Mouse (Mus musculus): Measurements from ENCODE around the gene Ces2b. TPM values are rescaled to one million over a fixed set of nuclear protein-coding genes. Genes with fewer than 3 reads are reported as not detected.

Gene Ces2b
- polyA plus RNA-seq (2012; ENCODE audit: low replicate concordance) = not detected in 2 replicates

GRCm38 (mm10) chr8:104831440-104831839, at the start of gene Ces2b:
TSS of gene Ces2b (plus strand) at chr8:104831572.

GRCm38 (mm10) chr8:104846831-104847230, 15.5 kb downstream of the Ces2b start, which contains the start of gene Ces2c:
TSS of gene Ces2c (plus strand) at chr8:104847068.

Other genes with a start within 250 kb of the Ces2b start
- 2.3 and 2.8 TPM in 2 replicates for gene Pdp2, start 240.1 kb upstream of the Ces2b start, polyA plus RNA-seq (2012; ENCODE audit: low replicate concordance)
- gene Cdh16, start 207.2 kb upstream of the Ces2b start, polyA plus RNA-seq (2012; ENCODE audit: low replicate concordance) = 0.12 TPM in 1 of 2 replicates, not detected in the other
- 10.3 and 25.2 TPM in 2 replicates for gene Rrad, start 200.2 kb upstream of the Ces2b start, polyA plus RNA-seq (2012; ENCODE audit: low replicate concordance)
- gene Ciao2b, start 189.6 kb upstream of the Ces2b start, polyA plus RNA-seq (2012; ENCODE audit: low replicate concordance) = 47.5 and 69.7 TPM in 2 replicates
- gene Ces2a, start 97.6 kb upstream of the Ces2b start, polyA plus RNA-seq (2012; ENCODE audit: low replicate concordance) = not detected in 2 replicates
- gene Ces2c, start 15.5 kb downstream of the Ces2b start, polyA plus RNA-seq (2012; ENCODE audit: low replicate concordance) = 0.15 and 0.37 TPM in 2 replicates
- not detected in 2 replicates for gene Ces2e, start 94.7 kb downstream of the Ces2b start, polyA plus RNA-seq (2012; ENCODE audit: low replicate concordance)
- not detected in 2 replicates for gene Ces2f, start 115.8 kb downstream of the Ces2b start, polyA plus RNA-seq (2012; ENCODE audit: low replicate concordance)
- gene Ces2g, start 130.1 kb downstream of the Ces2b start, polyA plus RNA-seq (2012; ENCODE audit: low replicate concordance) = 0.33 and 7.1 TPM in 2 replicates
- not detected in 2 replicates for gene Ces2h, start 169.3 kb downstream of the Ces2b start, polyA plus RNA-seq (2012; ENCODE audit: low replicate concordance)
- gene Ces3a, start 217.0 kb downstream of the Ces2b start, polyA plus RNA-seq (2012; ENCODE audit: low replicate concordance) = not detected in 2 replicates